Mouse (Mus musculus): ENCODE data around the gene Epb41.

Gene Epb41

DNA sequence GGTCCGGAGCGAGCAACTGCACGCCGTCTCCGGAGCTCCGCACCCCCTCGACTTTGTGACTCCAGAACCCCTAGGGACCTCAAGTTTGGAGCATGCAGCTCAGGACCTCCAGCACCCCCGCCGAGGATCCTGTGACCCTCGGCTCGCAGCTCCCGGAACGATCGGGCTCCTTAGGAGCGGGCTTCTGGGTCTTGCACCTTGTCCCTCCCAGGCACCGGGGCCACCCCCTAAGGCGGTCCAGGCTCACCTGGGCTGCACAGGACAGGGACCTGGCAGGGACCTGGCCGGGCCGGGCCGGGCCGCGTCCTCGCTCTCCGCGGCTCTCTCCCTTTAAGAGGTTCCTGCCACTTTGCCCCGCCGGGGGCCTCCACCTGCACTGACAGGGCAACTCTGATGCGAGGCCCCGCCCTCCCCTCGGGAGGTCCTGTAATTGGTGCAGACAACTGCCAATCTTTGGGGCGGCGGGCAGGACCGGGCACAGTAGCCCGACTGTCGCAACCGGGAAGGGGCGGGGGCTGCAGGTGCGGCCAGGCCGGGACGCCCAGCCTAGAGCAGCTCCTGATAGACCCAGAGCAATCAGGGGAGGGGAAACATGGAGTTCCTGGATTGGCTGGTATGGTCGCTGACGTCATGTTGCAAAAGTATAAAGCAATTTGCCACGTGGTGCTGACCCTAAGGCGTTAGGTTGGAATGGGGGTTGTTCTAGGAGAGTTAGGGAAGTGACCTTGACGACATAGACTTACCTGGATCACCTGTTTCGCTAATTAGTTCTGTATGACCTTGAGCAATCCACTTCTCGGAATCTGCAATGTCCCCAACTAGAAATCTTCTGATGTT lies at the start of gene Epb41:
TSS of gene Epb41 (minus strand) at position 389 of the 837 bp plus-strand sequence.
- peak; percentile 99 for DNase-seq (ENCODE audit: low read depth, low spot score)

DNA sequence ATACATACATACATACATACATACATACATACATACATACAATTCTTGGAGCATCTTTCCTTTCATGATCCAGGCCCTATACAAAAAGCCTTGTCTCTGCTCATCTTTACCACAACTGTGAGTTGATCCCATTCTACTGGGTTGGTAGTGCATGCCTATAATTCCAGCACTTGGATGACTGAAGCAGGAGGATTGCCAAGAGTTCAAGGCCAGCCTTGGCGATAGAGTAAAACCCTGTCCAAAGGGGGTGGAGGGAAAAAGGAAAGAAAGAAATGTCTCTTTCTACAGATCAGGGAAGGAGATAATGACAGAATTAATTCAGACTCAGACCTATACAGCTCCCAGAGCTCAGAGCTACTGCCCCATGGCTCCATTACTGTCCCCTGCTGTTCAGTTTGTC lies 48.0 kb upstream of the Epb41 start:
- no peak for DNase-seq (ENCODE audit: low read depth, low spot score)

DNA sequence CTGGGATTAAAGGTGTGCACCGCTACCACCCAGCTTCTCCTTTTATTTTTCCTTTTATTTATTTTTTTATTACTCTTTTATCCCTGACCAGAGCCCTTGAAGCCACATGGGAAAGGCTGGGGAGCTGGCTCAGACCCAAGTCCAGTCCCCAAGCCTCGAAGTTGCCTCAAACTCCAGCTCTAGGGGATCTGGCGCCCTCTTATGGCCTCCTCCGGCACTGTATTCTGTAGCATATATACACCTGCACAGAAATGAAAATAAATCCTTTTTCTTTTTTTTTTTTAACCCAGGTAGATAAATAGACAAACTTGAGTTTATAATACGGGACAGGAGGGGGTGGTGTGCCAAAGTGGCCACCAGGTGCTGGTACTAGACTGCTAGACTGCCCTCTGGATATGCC lies 46.6 kb upstream of the Epb41 start:
- DNase-seq (ENCODE audit: low read depth, low spot score), result no peak

DNA sequence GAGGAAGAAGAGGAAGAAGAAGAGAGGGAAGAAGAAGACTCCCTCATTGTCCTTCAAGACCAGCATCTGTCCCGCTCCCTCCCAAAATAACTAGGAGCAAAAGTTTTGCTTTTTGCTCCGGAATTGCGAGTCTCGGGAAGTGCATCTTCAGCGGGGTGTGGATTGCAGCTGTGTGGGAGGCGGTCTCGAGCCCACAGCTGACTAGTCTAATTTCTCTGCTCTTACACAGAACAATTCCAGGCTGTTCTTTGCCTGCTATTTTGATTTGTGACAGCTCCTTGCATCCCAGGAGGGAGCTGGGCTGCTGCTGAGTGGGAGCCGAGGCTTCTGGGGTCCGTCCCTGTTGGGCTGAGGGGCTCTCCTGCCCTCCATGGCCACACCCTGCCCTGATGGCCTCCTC lies 44.4 kb upstream of the Epb41 start:
- no peak for DNase-seq (ENCODE audit: low read depth, low spot score)

DNA sequence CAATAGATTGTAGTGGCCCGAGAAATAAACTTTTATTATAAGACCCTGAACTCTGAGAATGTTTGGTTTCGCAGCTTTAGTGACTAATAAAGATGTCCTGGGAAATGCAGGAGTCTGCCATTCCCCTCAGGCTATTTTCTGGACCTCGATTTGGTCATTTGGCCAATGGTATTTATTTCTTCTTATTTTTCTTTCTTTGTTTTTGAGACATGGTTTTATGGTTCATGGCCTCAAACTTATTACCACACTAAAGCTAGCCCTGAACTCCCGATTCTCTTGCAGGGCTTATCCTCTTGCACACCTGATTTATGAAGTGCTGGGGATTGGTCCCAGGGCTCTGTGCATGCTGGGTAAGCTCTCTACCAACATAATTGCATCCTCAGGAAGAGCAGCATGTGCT lies 41.2 kb upstream of the Epb41 start:
- DNase-seq (ENCODE audit: low read depth, low spot score), result no peak

DNA sequence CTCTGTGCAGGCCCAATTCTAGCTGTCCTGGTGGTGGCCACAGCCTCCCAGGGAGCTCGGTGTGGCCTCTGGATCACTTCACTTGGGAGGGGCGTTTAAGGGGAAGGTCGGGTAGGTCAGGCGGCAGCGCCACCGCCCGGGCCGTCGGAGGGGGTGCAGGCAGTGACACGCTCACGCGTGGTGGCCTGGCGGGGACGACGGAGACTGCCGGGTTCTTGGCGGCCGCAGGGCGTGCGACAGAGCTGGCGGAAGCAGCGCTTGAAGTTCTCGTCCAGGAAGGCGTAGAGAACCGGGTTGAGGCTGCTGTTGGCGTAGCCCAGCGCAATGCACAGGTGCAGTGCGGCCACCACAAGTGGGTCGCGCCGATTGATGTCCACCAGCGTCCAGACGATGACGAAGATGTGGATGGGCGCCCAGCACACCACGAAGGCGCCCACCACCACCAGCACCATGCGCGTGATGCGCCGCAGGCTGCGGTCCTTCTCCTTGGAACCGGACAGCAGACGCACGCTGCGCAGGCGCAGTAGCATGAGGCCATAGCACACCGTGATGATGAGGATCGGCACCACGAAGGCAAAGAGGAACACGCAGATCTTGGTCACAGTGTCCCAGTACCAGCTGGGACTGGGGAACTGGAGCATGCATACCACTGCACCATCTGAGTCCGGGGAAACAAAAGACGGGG lies 38.4 kb upstream of the Epb41 start:
- peak; percentile 27 for DNase-seq (ENCODE audit: low read depth, low spot score)

DNA sequence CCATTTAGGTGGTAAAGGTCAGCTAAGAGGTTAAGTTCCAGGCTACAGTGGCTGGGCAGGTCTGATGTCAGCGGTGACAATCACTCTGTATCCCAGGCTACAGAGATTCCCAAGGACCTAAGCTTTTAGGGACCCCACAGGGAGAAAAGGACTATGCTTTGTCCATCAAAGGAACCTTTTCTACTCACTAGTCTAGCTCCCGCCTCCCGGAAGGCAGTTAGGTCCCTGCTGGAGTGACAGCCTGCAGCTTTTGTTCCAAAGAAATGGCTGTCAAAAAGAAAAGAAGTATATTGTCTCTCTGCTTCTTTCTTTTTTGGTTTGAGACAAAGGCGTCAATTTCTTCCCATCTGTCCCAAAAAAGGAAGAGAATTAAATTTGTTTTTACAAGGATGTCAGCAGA lies 36.1 kb upstream of the Epb41 start:
- DNase-seq (ENCODE audit: low read depth, low spot score), result no peak

DNA sequence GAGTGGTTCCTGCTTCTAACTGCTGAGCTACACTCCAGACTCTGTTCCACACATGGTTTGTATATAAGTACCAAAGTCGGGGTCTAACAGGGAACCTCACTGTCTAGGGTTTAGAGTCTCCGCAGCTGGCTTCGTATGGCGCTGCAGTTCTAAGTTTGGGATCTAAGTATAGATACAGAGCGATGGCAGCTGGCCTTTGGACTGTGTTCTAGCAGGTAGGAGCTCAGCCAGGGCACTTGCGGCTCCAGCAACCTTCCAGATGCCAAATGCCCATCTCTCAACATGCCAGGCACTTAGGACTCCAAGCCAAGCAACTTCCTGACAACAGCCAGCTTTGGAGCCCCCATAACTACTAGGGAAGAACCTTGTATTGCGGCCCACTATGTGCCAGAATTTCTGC lies 33.1 kb upstream of the Epb41 start:
- DNase-seq (ENCODE audit: low read depth, low spot score), result no peak

DNA sequence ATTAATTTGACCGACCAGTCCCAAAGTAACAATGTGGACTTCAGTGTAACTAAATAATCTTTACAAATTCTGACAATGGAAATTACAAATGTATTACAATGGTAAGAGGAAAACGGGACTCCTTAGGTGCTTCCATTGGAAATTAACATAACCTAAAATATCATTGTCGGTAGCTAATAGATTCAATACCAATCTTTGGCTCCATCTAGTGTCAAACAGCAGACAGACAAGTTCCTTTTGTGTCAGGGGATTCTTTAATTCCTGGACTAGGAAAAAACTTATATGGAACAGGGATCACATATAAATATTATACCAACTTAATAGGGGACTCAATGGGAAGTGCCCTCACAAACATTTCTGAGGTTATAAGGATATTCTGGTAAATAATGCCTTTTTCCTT lies 26.0 kb upstream of the Epb41 start:
- DNase-seq (ENCODE audit: low read depth, low spot score), result no peak

DNA sequence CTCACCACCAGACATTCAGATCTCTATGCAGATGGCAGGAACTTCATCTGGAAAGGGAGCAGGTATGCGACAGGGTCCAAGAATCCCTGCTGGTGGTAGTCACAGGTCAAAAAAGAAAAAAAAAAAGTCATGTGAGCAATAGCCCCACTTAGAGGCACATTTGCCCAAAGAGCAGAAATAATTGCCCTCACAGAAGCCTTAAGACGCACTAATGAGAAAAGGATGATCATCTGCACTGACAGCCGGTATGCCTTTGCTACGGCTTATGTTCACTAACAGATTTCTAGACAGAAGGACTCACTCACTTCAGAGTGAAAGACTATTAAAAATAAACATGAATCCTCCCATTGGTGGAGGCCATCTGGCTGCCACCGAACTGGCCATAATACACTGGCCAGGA lies 24.4 kb upstream of the Epb41 start:
- no peak for DNase-seq (ENCODE audit: low read depth, low spot score)

DNA sequence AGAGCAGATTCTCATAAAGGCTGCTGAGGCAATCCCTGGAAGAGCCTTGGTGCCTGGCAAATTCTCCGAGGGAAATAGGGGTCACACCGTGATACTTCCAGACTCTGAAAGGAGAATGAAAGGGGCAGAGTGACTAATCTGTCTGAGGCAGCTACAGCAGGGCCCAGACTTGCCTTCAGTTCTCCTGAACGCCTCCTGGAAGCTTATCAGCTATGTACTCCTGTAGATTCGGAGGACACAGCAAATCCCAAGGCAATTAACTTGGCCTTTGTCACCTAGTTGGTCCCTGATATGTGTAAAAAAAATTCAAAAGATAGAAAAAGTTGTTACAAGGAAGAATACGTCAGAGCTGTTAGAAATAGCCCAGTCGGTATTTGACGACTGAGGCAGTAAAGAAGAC lies 19.9 kb upstream of the Epb41 start:
- no peak for DNase-seq (ENCODE audit: low read depth, low spot score)

DNA sequence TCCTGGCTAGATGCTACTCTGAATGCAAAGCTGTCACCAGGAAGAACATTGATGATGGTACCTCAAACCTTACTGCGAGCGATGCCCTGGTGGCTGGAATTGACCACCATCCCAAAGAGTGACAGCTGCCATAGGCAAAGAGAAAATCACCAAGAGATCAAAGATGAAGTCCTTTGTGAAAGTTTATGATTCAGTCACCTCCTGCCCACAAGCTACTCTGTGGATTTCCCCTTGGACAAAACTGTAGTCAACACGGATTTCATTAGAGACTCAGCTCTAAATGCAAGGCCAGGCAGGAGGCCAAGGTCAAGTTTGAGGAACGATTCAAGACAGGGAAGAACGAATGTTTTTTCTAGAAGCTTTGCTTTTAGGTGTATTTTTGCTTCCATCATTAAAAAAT lies 18.8 kb upstream of the Epb41 start:
- no peak for DNase-seq (ENCODE audit: low read depth, low spot score)

DNA sequence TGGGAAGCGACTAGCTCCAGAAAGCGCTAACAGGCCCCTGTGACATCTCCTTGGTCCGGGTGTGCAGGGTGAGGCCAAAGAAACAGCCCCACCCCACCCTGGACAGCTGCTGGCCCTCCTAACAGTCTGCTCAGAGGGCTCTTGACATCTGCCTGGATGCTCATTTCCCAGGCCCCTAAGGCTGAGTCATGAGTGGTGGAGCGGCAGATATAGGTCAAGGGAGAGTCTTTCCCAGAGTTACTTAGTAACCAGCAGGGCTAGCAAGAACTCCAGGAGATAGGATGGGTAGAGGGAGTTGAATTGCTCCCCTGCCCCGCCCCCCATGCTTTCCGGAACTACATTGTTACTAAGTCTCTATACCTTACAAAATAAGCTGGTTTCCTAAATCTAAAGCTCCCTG lies 18.0 kb upstream of the Epb41 start:
- DNase-seq (ENCODE audit: low read depth, low spot score), result no peak

DNA sequence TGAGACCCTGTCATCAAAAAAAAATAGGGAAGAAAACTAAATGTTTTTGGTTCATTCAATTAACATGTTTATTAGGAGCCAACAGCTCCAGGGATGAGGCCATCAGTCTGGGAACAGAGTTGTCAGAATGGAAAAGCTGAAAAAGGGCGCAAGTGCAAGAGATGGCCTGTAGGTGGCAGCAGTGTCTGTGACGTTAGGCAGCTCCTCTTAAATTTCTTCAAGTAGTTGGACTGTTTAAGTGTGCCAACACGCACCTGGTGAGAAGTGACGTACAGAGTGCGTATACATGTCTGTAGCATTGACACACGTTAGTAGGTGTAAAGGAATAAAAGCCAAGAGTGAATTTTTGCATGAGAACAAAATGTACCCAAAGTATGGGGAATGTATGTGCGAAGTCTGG lies 13.8 kb upstream of the Epb41 start:
- peak; percentile 74 for DNase-seq (ENCODE audit: low read depth, low spot score)

DNA sequence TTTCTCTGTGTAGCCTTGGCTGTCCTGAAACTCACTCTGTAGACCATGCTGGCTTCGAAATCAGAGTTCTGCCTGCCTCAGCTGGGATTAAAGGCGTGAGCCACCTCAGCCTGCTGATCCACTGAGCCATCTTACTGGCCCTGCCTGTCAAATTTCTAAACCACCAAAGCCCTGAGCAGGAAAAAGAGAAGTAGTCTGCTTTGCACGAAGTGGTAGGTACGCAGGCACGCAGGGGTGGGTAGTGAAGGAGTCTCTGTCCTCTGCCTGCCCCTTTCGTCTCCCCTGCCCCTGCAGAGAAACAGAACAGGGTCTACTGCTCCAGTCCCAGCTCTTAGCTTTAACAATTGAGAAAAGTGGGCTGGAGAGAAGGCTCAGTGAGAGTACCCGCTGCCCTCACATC lies 10.0 kb upstream of the Epb41 start:
- DNase-seq (ENCODE audit: low read depth, low spot score), result no peak

DNA sequence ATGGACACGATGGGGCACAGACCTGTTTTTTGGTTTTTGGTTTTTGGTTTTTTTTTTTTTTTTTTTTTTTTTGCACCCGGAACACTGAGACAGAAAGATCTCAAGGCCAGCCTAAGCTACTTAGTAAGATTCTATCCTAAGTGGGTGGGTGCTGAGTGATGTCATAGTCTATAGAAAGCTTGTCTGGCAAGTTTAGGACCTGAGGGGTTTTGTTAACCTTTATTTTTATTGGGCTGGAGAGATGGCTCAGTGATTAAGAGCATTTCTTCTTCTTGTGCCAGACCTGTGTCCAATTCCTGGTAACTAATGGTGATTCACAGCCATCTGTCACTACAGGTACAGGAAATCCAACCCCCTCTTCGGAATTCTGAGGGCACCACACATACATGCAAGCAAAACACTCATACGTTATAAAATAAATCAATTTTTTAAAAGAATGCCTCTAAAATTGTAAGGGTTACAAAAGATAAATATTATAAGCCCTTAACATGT lies 5.4 kb upstream of the Epb41 start:
- DNase-seq (ENCODE audit: low read depth, low spot score), result no peak

DNA sequence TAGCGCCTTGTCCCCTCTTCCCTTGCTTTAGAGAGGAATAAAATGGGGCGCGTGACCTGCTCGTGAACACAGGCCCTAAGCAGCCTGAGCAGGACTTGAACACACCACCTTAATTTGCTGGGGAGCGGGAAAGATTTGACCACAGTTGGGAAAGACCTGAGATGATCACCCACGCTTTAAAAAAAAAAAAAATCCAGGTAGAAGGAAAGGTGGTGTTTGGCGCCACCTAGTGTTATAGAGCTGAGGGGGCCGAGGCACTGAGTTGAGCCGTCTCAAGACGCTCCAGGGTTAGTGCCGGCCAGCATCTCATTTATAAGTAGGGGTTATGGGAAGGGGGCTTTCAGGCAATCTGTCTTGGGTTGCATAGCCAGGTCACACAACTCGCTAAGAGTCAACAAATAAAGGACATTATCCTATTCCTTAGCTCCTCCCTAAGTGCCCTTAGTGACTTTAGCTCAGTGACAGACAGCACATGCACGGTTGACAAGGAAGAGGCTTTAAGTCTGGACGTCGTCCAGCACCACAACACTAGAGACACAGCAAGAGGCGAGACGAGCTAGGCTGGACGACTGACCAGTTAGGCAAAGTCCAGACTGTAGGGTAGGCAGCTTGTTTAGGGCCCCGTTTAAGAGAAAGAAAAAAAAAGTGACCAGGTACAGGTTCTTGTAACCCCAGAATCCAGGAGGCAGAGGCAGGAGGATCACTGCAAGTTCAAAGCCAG lies 4.6 kb upstream of the Epb41 start:
- DNase-seq (ENCODE audit: low read depth, low spot score), result peak; percentile 69

DNA sequence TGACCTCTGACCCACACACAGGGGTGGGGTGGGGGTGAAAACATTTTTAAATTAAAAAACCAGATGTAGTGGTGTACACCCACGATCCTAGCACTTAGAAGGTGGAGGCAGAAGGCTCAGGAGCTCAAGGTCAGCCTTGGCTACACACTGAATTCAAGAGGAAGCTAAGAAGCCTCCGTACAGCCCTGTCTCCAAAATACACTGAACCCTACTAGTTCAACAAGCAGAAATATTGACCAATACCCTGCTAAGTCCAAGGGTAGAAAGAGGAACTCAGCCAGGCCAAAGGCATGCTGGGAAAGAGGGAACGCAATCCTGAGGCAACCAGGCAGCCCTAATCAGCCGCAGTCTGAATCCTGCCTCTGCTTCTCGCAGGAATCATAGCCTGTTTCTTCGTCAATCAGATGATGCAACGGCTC lies 3.2 kb upstream of the Epb41 start:
- no peak for DNase-seq (ENCODE audit: low read depth, low spot score)

DNA sequence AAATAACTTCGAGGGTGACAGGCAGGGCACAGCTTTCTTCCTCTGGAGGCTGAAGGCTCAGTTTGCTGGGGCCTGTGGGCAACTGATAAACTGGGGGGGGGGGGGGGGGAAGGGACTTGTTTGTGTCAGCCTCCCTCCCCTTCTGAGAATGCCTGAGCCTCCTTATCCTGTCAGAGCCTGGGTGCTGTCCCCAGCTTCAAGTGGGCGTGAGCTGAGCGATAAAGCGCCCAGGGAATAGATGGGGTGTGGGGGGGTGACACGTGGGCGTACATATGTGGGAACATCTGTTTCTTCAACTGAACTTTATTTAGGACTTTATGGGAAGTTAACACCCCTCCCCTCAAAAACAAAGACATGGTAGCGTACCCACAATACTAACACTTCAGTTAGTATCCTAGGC lies 2.3 kb upstream of the Epb41 start:
- peak; percentile 51 for DNase-seq (ENCODE audit: low read depth, low spot score)

DNA sequence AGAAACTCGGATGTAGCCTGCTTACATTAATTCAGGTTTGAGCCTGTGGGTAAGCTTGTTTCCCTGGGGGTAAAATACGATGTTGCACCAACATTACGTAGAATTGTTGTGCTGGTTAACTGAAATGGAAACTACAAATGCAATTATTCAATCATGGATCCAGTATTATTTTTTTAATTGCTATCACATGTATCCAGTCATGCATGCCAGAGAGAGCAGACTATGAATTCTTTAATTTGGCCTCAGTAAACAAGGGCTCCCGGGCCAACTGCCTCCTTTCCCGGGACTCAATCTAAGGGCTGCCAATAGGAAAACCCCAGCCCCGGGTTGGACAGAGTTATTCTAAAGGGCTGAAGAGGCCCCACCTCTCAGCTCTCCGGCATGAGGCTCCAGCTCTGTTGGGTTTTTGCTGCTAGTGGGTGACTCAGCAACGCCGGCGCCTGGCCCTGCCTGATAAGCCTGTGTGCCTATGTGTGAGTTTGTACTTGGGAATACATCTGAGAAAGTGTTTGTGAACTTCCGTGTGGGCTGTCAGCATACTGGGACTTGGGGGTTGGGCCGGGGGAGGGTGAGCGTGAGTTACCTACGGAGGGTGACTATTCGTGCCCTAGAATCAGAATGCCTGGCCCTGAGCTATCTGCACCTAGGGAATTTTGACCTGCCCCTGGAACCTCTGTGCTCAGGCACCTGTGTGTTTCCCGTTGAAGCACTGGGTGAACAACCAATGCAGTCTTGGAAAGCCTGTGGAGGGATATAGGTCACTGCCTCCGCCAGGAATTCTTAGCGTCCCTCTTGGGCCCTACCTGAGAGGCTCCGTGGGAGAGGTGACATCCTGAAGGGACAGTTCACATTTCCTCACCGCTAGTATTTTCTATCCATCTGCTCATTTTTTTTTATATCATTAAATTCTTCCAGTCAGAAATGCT lies 1.6 kb upstream of the Epb41 start:
- peak; percentile 40 for DNase-seq (ENCODE audit: low read depth, low spot score)

DNA sequence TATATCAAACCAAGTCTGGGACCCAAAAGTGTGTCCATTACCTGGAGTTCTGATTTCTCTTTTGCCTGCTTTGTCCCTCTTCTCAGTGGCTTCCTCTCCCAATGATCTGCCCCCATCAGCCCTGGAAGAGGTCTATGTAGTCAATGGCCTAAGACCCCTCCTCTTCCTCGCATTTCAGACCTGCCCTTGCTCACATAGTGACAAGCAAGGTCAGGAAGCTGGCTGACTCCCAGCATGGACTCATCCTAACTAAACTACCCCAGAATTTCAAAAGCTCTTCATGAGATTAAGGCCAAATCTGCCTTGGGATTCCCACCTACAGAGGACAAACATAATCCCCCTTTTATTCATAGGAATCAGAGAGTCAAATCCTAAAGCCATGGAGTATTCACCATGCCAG lies 675 bp upstream of the Epb41 start:
- DNase-seq (ENCODE audit: low read depth, low spot score), result no peak

Measured in CD4-positive helper T cell, adult 2 months (primary cell).